Mouse (Mus musculus): ENCODE results near the gene F12. TPM values are rescaled to one million over a fixed set of nuclear protein-coding genes. Genes with fewer than 3 reads are reported as not detected.

F12 gene
- polyA plus RNA-seq, 1 experiment from 2014 or later = 0.41 TPM

DNA sequence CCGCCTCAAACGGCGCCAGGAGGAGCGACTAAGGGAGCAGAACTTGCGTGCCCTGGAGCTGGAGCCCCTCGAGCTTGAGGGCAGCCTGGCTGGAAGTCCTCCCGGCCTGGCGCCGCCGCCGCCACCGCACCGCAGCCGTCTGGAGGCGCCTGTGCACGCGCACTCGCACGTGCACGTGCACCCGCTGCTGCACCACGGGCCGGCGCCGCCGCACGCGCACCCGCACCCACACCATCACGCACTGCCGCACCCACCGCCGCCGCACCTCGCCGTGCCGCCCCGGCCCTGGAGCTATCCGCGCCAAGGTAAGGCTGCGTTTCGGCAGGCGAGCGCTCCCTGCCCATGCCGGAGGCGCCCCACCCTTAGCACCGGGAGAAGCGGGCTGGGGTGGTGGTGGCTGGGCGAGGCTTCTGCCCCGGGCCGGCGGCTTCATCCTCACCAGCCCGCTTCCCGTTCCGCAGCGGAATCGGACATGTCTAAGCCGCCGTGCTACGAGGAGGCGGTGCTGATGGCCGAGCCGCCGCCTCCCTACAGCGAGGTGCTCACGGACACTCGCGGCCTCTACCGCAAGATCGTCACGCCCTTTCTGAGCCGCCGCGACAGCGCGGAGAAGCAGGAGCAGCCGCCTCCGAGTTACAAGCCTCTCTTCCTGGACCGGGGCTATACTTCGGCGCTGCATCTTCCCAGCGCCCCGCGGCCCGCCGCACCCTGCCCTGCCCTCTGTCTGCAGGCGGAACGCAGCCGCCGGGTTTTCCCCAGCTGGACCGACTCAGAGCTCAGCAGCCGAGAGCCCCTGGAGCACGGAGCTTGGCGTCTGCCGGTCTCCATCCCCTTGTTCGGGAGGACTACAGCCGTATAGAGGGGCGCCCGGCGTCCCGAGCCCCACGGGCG, 45.8 kb upstream of the F12 start:
- H3K27ac ChIP-seq (replicated peaks) = peak overlapping the region; percentile 30; the same call in 1 of the 2 replicates

DNA sequence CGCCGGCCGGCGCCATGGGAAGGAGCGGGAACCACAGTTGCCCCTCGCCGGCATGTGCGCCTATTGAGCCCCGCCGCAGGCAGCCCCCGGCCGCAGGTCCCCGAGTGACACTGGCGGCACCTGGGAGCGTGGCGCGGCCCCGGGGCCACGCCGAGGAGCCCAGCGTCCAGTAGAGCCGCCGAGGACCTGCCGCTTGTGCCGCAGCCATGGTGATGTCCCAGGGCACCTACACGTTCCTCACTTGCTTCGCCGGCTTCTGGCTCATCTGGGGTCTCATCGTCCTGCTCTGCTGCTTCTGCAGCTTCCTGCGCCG, 45.2 kb upstream of the F12 start:
- TF ChIP-seq CTCF (IDR thresholded peaks at IDR 0.05; ENCODE audit: low read depth) (no peak), EP300 (optimal IDR thresholded peaks at IDR 0.05) (no peak)
- Histone ChIP-seq H3K27ac (replicated peaks) (no peak overlapping the region), H3K36me3 (ENCODE audit: control insufficient read depth, insufficient read depth, low read length) (peaks cover 2% of the 10 kb centered on the region; the same call in 1 of the 2 replicates), H3K9ac (ENCODE audit: low read length) (peak overlapping the region; percentile 64), H3K27me3 (ENCODE audit: control insufficient read depth, insufficient read depth, low read length) (no peaks in the 10 kb centered on the region), H3K4me3 (ENCODE audit: low read depth, low read length) (peak overlapping the region; percentile 61), H3K4me2 (replicated peaks; ENCODE audit: low read depth) (peak overlapping the region; percentile 100), H3K4me1 (replicated peaks; ENCODE audit: control insufficient read depth, insufficient read depth) (no peaks in the 10 kb centered on the region), H3K9me3 (ENCODE audit: control insufficient read depth, low read length) (no peaks in the 10 kb centered on the region)
- under 1% methylated on average over 26 of the region's 31 CpGs for WGBS
- ATAC-seq (ENCODE audit: low FRiP score, low TSS enrichment) (peak; percentile 18), DNase-seq (ENCODE audit: low spot score) (no peak)

More for the DNA sequence above, 45.8 kb upstream of the F12 start:
- peak; percentile 61 for TF ChIP-seq CTCF (IDR thresholded peaks at IDR 0.05; ENCODE audit: low read depth)
- no peak for TF ChIP-seq EP300 (optimal IDR thresholded peaks at IDR 0.05)
- H3K4me3 ChIP-seq (ENCODE audit: low read depth, low read length) = peak overlapping the region; percentile 61
- DNase-seq (ENCODE audit: low spot score) = peak; percentile 69
- ATAC-seq (ENCODE audit: low FRiP score, low TSS enrichment) = peak; percentile 52
- no peaks in the 10 kb centered on the region for H3K27me3 ChIP-seq (ENCODE audit: control insufficient read depth, insufficient read depth, low read length)
- peaks cover 2% of the 10 kb centered on the region; the same call in 1 of the 2 replicates for H3K36me3 ChIP-seq (ENCODE audit: control insufficient read depth, insufficient read depth, low read length)
- no peaks in the 10 kb centered on the region for H3K9me3 ChIP-seq (ENCODE audit: control insufficient read depth, low read length)
- peak overlapping the region; percentile 64 for H3K9ac ChIP-seq (ENCODE audit: low read length)
- peak overlapping the region; percentile 100 for H3K4me2 ChIP-seq (replicated peaks; ENCODE audit: low read depth)
- 2% methylated on average over 94 of the region's 103 CpGs for WGBS
- no peaks in the 10 kb centered on the region for H3K4me1 ChIP-seq (replicated peaks; ENCODE audit: control insufficient read depth, insufficient read depth)

DNA sequence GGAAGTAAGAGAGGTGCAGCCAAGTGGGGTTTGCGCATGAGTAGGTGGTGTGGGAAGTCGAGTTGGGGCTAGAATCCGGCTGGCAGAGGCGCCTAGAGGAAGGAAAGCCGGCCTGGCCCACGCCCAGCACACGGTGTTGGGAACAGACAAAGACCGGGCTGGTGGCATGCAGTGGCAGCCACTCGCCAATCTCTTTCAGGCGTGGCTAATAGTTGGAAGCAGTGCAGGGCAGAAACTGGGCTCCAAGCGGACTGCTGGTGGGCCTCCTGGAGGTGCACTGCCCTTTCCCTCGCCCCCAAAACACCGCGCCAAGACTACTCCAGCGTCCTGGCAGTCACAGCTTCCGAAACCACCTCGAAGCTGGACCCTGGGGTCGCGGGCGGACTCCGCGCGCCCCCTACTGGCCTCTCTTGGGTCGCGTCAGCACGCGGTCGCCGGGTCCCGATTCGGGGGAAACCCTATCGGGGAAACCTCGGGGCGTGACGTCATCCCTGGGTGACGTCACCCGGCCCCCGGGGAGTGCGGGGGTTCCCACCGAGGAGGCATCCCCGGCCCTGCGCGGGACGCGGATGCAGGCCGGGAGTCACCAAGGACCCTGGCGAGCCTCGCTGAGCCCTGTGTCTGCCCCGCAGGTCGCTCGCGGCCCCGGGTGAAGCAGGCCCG, 44.7 kb upstream of the F12 start:
- DNase-seq (ENCODE audit: low spot score) (peak; percentile 86), ATAC-seq (ENCODE audit: low FRiP score, low TSS enrichment) (peak; percentile 64)
- H3K4me2 ChIP-seq (replicated peaks; ENCODE audit: low read depth) = peak overlapping the region; percentile 100
- H3K9me3 ChIP-seq (ENCODE audit: control insufficient read depth, low read length) = no peaks in the 10 kb centered on the region
- TF ChIP-seq EP300 (optimal IDR thresholded peaks at IDR 0.05) (no peak), CTCF (IDR thresholded peaks at IDR 0.05; ENCODE audit: low read depth) (peak; percentile 93)
- WGBS = under 1% methylated on average over 49 of the region's 54 CpGs
- peak overlapping the region; percentile 61 for H3K4me3 ChIP-seq (ENCODE audit: low read depth, low read length)
- no peaks in the 10 kb centered on the region for H3K27me3 ChIP-seq (ENCODE audit: control insufficient read depth, insufficient read depth, low read length)
- H3K4me1 ChIP-seq (replicated peaks; ENCODE audit: control insufficient read depth, insufficient read depth) = no peaks in the 10 kb centered on the region
- peaks cover 2% of the 10 kb centered on the region; the same call in 1 of the 2 replicates for H3K36me3 ChIP-seq (ENCODE audit: control insufficient read depth, insufficient read depth, low read length)
- no peak overlapping the region for H3K27ac ChIP-seq (replicated peaks)
- H3K9ac ChIP-seq (ENCODE audit: low read length) = peak overlapping the region; percentile 64

DNA sequence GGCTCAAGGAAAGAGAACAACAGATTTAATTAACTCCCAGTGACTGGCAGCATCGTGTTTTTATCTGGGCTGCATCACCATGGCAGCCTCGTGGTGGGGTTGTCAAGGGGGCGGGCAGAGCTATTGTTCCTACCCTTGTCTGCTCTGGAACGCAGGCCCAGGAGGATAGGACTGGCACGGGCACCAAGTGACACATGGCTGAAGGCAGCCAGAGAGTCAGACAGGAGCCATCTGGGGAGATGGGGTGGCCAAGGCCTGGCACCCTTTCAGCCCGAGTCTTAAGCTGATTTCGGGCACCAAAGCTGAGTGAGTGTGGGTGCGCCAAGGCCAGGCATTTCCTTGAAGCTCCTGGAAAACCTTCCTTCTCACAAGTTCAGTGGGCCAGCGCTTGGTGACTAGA, 43.8 kb upstream of the F12 start:
- H3K9me3 ChIP-seq (ENCODE audit: control insufficient read depth, low read length) = no peaks in the 10 kb centered on the region
- H3K27me3 ChIP-seq (ENCODE audit: control insufficient read depth, insufficient read depth, low read length) = no peaks in the 10 kb centered on the region
- H3K4me1 ChIP-seq (replicated peaks; ENCODE audit: control insufficient read depth, insufficient read depth) = no peaks in the 10 kb centered on the region
- H3K9ac ChIP-seq (ENCODE audit: low read length) = no peak overlapping the region
- H3K4me3 ChIP-seq (ENCODE audit: low read depth, low read length) = no peak overlapping the region
- H3K36me3 ChIP-seq (ENCODE audit: control insufficient read depth, insufficient read depth, low read length) = 0 out of 2 replicates have a peak, but pooled peaks cover 2% of the 10 kb centered on the region
- 75% methylated on average over 9 of the region's 9 CpGs for WGBS
- no peak for DNase-seq (ENCODE audit: low spot score)
- no peak overlapping the region for H3K4me2 ChIP-seq (replicated peaks; ENCODE audit: low read depth)
- no peak for TF ChIP-seq EP300 (optimal IDR thresholded peaks at IDR 0.05)
- TF ChIP-seq CTCF (IDR thresholded peaks at IDR 0.05; ENCODE audit: low read depth) = no peak
- ATAC-seq (ENCODE audit: low FRiP score, low TSS enrichment) = no peak
- H3K27ac ChIP-seq (replicated peaks) = no peak overlapping the region

DNA sequence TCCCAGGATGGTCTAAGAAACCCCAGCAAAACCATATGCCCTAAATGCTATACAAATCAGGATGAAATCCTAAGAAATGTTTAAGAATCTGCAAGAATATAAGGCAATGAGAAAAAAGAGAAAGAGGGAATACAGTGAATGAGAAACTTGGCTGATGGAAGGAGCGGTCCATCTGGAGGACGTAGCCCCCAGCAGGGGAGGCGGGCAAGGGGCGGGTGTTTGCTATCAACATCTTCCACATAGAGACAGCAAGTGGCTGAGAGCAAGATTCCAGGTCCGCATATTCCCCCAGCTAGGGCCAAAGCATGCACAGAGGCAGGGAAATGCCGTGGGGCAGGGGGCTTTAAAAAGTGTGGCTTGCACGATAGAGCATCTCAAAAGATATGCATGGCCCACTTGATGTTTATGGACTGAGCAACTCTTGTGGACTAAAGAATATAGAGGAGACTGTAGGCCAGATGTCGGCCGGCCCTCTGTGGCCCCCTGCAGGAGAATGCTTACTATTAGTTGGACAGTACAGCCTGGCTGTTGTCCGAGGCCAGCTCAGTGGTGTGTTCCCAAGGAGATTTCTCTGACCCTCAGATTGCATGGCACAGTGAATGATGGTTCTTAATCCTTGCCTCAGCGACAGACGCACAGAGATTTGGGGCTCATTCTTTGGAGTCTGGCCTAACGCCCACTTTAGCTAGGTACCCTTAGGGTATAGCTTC, 42.4 kb upstream of the F12 start:
- no peak overlapping the region for H3K4me3 ChIP-seq (ENCODE audit: low read depth, low read length)
- TF ChIP-seq CTCF (IDR thresholded peaks at IDR 0.05; ENCODE audit: low read depth) (peak; percentile 75), EP300 (optimal IDR thresholded peaks at IDR 0.05) (no peak)
- no peaks in the 10 kb centered on the region for H3K9me3 ChIP-seq (ENCODE audit: control insufficient read depth, low read length)
- WGBS = 42% methylated on average over 13 of the region's 13 CpGs
- ATAC-seq (ENCODE audit: low FRiP score, low TSS enrichment) (no peak), DNase-seq (ENCODE audit: low spot score) (peak; percentile 63)
- H3K27me3 ChIP-seq (ENCODE audit: control insufficient read depth, insufficient read depth, low read length) = no peaks in the 10 kb centered on the region
- H3K4me1 ChIP-seq (replicated peaks; ENCODE audit: control insufficient read depth, insufficient read depth) = 0 out of 2 replicates have a peak, but pooled peaks cover 5% of the 10 kb centered on the region
- no peak overlapping the region for H3K27ac ChIP-seq (replicated peaks)
- 0 out of 2 replicates have a peak, but pooled peaks cover 1% of the 10 kb centered on the region for H3K36me3 ChIP-seq (ENCODE audit: control insufficient read depth, insufficient read depth, low read length)
- no peak overlapping the region for H3K4me2 ChIP-seq (replicated peaks; ENCODE audit: low read depth)
- H3K9ac ChIP-seq (ENCODE audit: low read length) = no peak overlapping the region
